Mouse (Mus musculus) hindbrain, embryonic 10.5 days (tissue): ENCODE data around the gene Dvl2. TPM values are rescaled to one million over a fixed set of nuclear protein-coding genes. Genes with fewer than 3 reads are reported as not detected.
A peak's percentile ranks its signal among the peaks of the same experiment; 100 is the strongest.

Source experiments
- DNase-seq: peaks from one replicate; pipeline ENCODE4 v3.0.0-alpha.2; 2017; ENCODE audit warnings: low spot score
- H3K27ac ChIP-seq: fragments of 300-500 bp; sonication (generic); 2 replicates; pipeline ENCODE4 v1.5.1; 2016; ENCODE audit warnings: mild to moderate bottlenecking, moderate library complexity
- H3K27me3 ChIP-seq: fragments of 300-500 bp; sonication (generic); 2 replicates; pipeline ENCODE4 v1.6.1; 2016; ENCODE audit warnings: mild to moderate bottlenecking; ENCODE audit not compliant: poor library complexity, insufficient read depth, severe bottlenecking
- H3K36me3 ChIP-seq: fragments of 300-500 bp; sonication (generic); 2 replicates; pipeline ENCODE4 v1.6.1; 2016; ENCODE audit warnings: mild to moderate bottlenecking, moderate library complexity
- H3K4me1 ChIP-seq: fragments of 300-500 bp; sonication (generic); replicated peaks from 2 replicates; pipeline ENCODE4 v1.6.1; 2016; ENCODE audit warnings: mild to moderate bottlenecking
- H3K4me3 ChIP-seq: fragments of 300-500 bp; sonication (generic); 2 replicates; pipeline ENCODE4 v1.5.1; 2016; ENCODE audit warnings: mild to moderate bottlenecking, moderate library complexity
- H3K9me3 ChIP-seq: fragments of 300-500 bp; sonication (generic); 2 replicates; pipeline ENCODE4 v1.6.1; 2016; ENCODE audit warnings: mild to moderate bottlenecking, moderate library complexity
- WGBS: fragments of 180-500 bp; shearing (Covaris S2); methylation state at CpG from one replicate; pipeline ENCODE4 v1.1.7; 2016; 5-methylcytosine and 5-hydroxymethylcytosine counted together
- polyA plus RNA-seq: library from polyadenylated mRNA; unstranded; fragments of >200 nt; fragmentation: Nextera tagmentation; extraction: Ambion mirVana; gene quantifications from 2 replicates; pipeline ENCODE4 v1.2.1, GENCODE M21; 2016

The Dvl2 gene
- polyA plus RNA-seq, 1 experiment from 2014 or later, result 51.8 TPM

GRCm38 (mm10) chr11:69989949-69990348 lies 10.4 kb upstream of the Dvl2 start:
- H3K4me1 ChIP-seq, result peaks cover 31% of the 10 kb centered on the region
- H3K36me3 ChIP-seq, result peaks cover 73% of the 10 kb centered on the region
- peak overlapping the region; percentile 23; the same call in 1 of the 2 replicates for H3K4me3 ChIP-seq
- H3K27ac ChIP-seq, result 0 out of 2 replicates have a peak overlapping the region, but pooled peaks have one; percentile 43
- DNase-seq, result no peak
- H3K9me3 ChIP-seq, result no peaks in the 10 kb centered on the region
- WGBS, result 94% methylated on average over 8 of the region's 8 CpGs
- no peaks in the 10 kb centered on the region for H3K27me3 ChIP-seq

GRCm38 (mm10) chr11:69990850-69991691 lies 9.3 kb upstream of the Dvl2 start, which contains the start of gene Gabarap:
Gene Gabarap, plus strand, starts transcription at chr11:69991143.
- peak; percentile 95 for DNase-seq
- H3K27me3 ChIP-seq, result no peaks in the 10 kb centered on the region
- no peaks in the 10 kb centered on the region for H3K9me3 ChIP-seq
- H3K4me3 ChIP-seq, result peak within 1 kb of the TSS; percentile 86
- peaks cover 62% of the 10 kb centered on the region for H3K36me3 ChIP-seq
- WGBS, result under 1% methylated on average over 40 of the region's 40 CpGs
- peaks cover 31% of the 10 kb centered on the region for H3K4me1 ChIP-seq
- H3K27ac ChIP-seq, result peak within 1 kb of the TSS; percentile 95

- Histone ChIP-seq H3K4me3 (peak overlapping the region; percentile 86), H3K27ac (peak overlapping the region; percentile 95), H3K9me3 (no peaks in the 10 kb centered on the region), H3K27me3 (no peaks in the 10 kb centered on the region), H3K4me1 (peaks cover 33% of the 10 kb centered on the region), H3K36me3 (peaks cover 56% of the 10 kb centered on the region)
- no peak for DNase-seq
- WGBS, result under 1% methylated on average over 15 of the region's 15 CpGs
These were observed 8.7 kb upstream of the Dvl2 start for GRCm38 (mm10) chr11:69991711-69992110.

GRCm38 (mm10) chr11:69992396-69992795 lies 8.0 kb upstream of the Dvl2 start:
- DNase-seq, result no peak
- peak overlapping the region; percentile 40; the same call in 1 of the 2 replicates for H3K27ac ChIP-seq
- peak overlapping the region; percentile 86 for H3K4me3 ChIP-seq
- WGBS, result 89% methylated on average over 10 of the region's 10 CpGs
- no peaks in the 10 kb centered on the region for H3K27me3 ChIP-seq
- no peaks in the 10 kb centered on the region for H3K9me3 ChIP-seq
- H3K4me1 ChIP-seq, result peaks cover 39% of the 10 kb centered on the region
- H3K36me3 ChIP-seq, result peaks cover 49% of the 10 kb centered on the region

- peaks cover 48% of the 10 kb centered on the region for H3K36me3 ChIP-seq
- H3K9me3 ChIP-seq, result no peaks in the 10 kb centered on the region
- no peak overlapping the region for H3K27ac ChIP-seq
- H3K27me3 ChIP-seq, result no peaks in the 10 kb centered on the region
- H3K4me3 ChIP-seq, result peak overlapping the region; percentile 86
- peaks cover 45% of the 10 kb centered on the region for H3K4me1 ChIP-seq
- no peak for DNase-seq
- 93% methylated on average over 3 of the region's 3 CpGs for WGBS
These were observed 7.5 kb upstream of the Dvl2 start for GRCm38 (mm10) chr11:69992932-69993331.

GRCm38 (mm10) chr11:69994401-69995090 lies 5.8 kb upstream of the Dvl2 start:
- 87% methylated on average over 11 of the region's 11 CpGs for WGBS
- no peak for DNase-seq
- Histone ChIP-seq H3K27me3 (no peaks in the 10 kb centered on the region), H3K9me3 (no peaks in the 10 kb centered on the region), H3K36me3 (peaks cover 48% of the 10 kb centered on the region), H3K27ac (no peak overlapping the region), H3K4me3 (peak overlapping the region; percentile 99), H3K4me1 (peaks cover 54% of the 10 kb centered on the region)

GRCm38 (mm10) chr11:69995391-69995960 lies 4.9 kb upstream of the Dvl2 start, which contains the start of gene Phf23:
Gene Phf23, plus strand, starts transcription at chr11:69995777.
- Histone ChIP-seq H3K27ac (peak within 1 kb of the TSS; percentile 98), H3K36me3 (peaks cover 47% of the 10 kb centered on the region), H3K27me3 (no peaks in the 10 kb centered on the region), H3K4me3 (peak within 1 kb of the TSS; percentile 99), H3K9me3 (no peaks in the 10 kb centered on the region), H3K4me1 (peaks cover 54% of the 10 kb centered on the region)
- WGBS, result under 1% methylated on average over 36 of the region's 36 CpGs
- peak; percentile 99 for DNase-seq

GRCm38 (mm10) chr11:69996161-69997061 lies 4.0 kb upstream of the Dvl2 start:
- no peaks in the 10 kb centered on the region for H3K27me3 ChIP-seq
- DNase-seq, result peak; percentile 52
- 1% methylated on average over 65 of the region's 66 CpGs for WGBS
- H3K27ac ChIP-seq, result peak overlapping the region; percentile 98
- H3K4me1 ChIP-seq, result peaks cover 55% of the 10 kb centered on the region
- no peaks in the 10 kb centered on the region for H3K9me3 ChIP-seq
- H3K36me3 ChIP-seq, result peaks cover 47% of the 10 kb centered on the region
- peak overlapping the region; percentile 99 for H3K4me3 ChIP-seq

- Histone ChIP-seq H3K4me3 (peak overlapping the region; percentile 99), H3K9me3 (no peaks in the 10 kb centered on the region), H3K36me3 (peaks cover 51% of the 10 kb centered on the region), H3K27ac (peak overlapping the region; percentile 98), H3K27me3 (no peaks in the 10 kb centered on the region), H3K4me1 (peaks cover 60% of the 10 kb centered on the region)
- 2% methylated on average over 44 of the region's 44 CpGs for WGBS
- peak; percentile 89 for DNase-seq
These were observed 3.3 kb upstream of the Dvl2 start for GRCm38 (mm10) chr11:69997070-69997509.

- no peaks in the 10 kb centered on the region for H3K27me3 ChIP-seq
- H3K4me1 ChIP-seq, result peaks cover 67% of the 10 kb centered on the region
- peak overlapping the region; percentile 99 for H3K4me3 ChIP-seq
- WGBS, result 94% methylated on average over 27 of the region's 27 CpGs
- H3K9me3 ChIP-seq, result no peaks in the 10 kb centered on the region
- no peak for DNase-seq
- no peak overlapping the region for H3K27ac ChIP-seq
- H3K36me3 ChIP-seq, result peaks cover 49% of the 10 kb centered on the region
These were observed 1.6 kb upstream of the Dvl2 start for GRCm38 (mm10) chr11:69998567-69999491.

- DNase-seq, result no peak
- peak overlapping the region; percentile 99 for H3K4me3 ChIP-seq
- H3K27me3 ChIP-seq, result no peaks in the 10 kb centered on the region
- H3K27ac ChIP-seq, result peak overlapping the region; percentile 95; the same call in 1 of the 2 replicates
- WGBS, result 88% methylated on average over 8 of the region's 8 CpGs
- H3K4me1 ChIP-seq, result peaks cover 59% of the 10 kb centered on the region
- no peaks in the 10 kb centered on the region for H3K9me3 ChIP-seq
- peaks cover 46% of the 10 kb centered on the region for H3K36me3 ChIP-seq
These were observed 729 bp upstream of the Dvl2 start for GRCm38 (mm10) chr11:69999666-70000065.
